Mouse (Mus musculus): ENCODE measurements around the gene Otud7b.
A peak's percentile ranks its signal among the peaks of the same experiment; 100 is the strongest.
"Not testable (repeated sequence)": the region's sequence is repeated elsewhere in the genome, so short reads cannot be mapped to it uniquely, and the experiment has no call there.

Otud7b gene

DNA sequence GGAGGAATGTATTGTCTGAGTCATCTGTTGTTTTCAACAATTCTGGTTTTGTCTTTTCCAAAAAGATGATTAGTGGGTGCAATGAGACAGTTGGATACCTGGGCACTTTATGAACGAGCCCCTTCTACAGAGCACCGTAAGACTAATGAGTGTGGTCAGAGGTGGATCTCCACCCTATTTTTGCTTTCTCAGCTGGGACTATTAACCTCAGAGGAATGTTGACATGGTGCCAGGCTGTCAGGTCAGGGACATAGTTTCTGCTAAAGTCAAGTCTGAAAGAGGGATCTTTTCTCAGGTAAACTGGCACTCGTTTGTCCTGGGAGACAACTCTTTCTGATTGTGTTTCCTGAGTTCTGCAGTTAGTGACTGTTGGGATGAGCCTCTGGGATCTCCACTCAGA, 30.7 kb downstream of the Otud7b start:
- peak; percentile 75 for DNase-seq (ENCODE audit: low read depth, low spot score)

DNA sequence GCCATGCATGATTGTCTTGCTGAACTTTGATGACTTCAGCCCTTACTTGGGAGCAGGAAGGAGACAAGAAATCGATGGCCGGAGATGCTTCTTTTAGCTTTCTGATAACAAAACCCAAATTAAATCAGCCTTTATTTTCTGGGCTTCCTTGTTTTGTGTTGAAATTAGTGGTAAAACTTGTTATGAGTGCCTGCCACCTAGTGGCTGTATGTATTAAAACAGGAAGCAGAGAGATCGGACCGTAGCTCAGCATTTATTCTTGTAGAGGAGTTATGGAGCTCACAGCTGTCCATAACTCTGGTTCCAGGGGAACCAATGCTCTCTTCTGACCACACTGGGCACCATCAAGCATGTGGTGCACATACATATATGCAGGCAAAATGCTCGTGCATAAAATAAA, 43.6 kb downstream of the Otud7b start:
- peak; percentile 86 for DNase-seq (ENCODE audit: low read depth, low spot score)

DNA sequence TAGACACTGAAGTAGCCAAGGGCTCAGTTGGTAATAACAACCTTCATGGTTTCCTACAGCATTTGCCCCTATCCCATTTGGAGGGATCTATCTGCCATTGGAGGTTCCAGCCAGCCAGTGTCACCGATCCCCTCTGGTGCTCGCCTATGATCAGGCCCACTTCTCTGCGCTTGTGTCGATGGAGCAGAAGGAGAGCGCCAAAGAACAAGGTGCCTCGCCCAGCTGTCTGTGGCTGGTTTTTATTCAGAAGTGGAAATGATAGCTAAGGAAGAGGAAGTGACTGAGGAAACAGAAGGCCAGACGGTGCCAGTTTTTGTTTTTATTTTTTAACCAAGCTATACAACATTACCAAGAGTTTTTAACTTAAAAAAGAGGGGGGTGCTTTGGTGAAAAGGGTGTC, 47.5 kb downstream of the Otud7b start:
- DNase-seq (ENCODE audit: low read depth, low spot score), result no peak

DNA sequence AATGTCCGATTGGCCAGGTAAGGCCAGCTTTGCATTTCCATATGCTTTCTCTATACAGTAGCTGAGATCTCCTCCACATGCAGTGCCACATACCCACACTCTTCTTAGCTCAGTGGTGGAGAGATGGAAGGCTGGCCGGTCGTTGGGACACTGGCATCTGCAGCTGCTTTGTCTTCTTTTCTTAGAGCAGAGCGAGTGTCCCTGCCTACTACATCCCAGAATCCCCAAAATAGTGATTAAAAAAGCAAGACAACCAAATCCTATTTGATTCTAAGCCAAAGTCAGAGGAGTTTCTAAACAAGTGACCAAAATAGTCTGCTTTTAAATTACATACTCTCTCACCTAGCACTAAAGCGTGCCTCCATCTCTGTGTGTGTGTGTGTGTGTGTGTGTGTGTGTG, 48.3 kb downstream of the Otud7b start:
- no peak for DNase-seq (ENCODE audit: low read depth, low spot score)

DNA sequence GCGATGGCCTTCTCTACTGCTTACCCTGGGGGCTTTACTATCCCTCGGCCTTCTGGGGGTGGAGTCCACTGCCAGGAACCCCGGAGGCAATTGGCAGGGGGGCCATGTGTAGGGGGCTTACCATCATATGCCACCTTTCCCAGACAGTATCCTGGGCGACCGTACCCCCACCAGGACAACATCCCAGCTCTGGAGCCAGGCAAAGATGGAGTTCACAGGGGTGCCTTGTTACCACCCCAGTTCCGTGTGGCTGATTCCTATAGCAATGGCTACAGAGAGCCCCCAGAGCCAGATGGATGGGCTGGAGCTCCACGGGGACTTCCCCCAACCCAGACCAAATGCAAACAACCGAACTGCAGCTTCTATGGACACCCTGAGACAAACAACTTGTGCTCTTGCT, 51.2 kb downstream of the Otud7b start:
- DNase-seq (ENCODE audit: low read depth, low spot score), result no peak

DNA sequence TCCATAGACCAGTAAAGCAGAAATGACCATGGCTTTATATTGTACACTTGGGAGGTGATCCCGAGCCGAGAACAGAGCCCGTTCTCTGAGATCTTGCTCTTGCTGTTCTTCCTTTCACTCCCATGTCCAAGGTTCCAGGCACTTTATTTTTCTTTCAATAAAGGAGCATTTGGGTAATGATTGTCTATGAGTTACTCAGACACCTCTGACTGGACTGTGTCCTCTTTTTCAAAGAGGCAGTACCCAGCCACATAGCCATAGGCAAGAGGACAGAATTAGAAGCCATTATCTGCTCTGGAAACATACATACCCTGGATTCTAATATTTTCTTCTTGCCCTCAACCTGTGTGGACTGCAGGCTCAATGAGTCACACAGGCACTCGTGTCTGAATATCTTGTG, 55.5 kb downstream of the Otud7b start:
- no peak for DNase-seq (ENCODE audit: low read depth, low spot score)

DNA sequence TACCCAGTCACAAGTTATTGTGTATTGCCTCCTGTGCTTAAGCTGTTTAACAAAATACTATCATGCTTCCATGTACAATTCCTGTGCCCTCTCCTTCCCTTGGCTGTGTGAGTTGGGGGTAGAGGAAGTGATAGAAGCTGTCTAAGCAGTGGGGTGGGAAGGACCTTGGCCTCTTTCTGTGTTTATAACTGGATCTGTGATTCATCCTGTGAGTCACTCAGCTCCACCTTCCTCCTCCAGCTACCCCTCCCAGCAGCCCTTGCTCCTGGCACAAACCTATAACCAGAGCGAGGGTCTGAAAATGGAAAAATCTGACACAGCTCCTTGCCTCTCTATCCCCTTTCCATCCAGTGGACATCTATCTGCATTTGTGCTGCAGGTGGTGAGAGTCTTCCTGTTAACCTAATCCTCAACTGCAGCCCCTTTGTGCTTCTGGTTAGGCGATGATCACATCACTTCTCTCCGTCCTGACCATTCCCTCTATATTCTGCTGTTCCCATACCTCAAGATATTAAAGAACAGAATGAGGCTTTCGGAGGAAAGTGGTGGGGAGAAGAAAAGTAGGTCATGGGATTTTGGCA, 56.0 kb downstream of the Otud7b start:
- DNase-seq (ENCODE audit: low read depth, low spot score), result peak; percentile 96

DNA sequence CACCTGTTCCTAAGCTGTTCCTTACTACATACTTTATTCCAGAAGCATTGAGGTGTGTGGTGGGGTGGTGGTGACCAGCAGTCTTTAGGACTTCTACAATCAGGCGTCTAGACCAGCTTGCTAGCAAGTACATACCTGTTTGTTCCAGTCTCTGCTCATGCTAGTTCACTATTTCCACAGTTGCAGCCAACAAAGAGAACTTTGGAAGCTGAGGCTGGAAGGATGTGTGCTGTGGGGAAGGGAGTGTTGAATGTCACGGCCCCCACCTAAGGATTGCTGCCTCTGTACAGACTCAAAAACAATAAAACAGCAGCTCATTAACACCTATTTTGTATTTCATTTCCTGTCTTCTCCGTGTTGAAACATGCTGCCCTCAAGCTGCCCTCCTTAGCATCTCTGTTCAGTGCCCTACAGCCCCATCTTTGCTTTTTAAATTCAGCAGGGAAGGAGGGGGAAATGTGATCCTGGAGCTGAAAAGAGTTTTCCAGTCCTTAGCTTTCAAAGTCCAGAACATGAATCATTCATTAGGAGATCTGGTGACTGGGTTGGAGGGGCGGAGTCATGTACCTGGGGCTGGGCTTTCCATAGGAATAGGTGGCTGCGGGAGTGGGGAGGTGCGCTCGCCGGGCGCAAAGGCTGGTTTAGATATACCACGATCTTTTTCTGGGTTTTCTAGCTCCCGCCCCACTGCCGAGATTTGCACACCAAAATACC, 56.6 kb downstream of the Otud7b start:
- DNase-seq (ENCODE audit: low read depth, low spot score), result peak; percentile 96

DNA sequence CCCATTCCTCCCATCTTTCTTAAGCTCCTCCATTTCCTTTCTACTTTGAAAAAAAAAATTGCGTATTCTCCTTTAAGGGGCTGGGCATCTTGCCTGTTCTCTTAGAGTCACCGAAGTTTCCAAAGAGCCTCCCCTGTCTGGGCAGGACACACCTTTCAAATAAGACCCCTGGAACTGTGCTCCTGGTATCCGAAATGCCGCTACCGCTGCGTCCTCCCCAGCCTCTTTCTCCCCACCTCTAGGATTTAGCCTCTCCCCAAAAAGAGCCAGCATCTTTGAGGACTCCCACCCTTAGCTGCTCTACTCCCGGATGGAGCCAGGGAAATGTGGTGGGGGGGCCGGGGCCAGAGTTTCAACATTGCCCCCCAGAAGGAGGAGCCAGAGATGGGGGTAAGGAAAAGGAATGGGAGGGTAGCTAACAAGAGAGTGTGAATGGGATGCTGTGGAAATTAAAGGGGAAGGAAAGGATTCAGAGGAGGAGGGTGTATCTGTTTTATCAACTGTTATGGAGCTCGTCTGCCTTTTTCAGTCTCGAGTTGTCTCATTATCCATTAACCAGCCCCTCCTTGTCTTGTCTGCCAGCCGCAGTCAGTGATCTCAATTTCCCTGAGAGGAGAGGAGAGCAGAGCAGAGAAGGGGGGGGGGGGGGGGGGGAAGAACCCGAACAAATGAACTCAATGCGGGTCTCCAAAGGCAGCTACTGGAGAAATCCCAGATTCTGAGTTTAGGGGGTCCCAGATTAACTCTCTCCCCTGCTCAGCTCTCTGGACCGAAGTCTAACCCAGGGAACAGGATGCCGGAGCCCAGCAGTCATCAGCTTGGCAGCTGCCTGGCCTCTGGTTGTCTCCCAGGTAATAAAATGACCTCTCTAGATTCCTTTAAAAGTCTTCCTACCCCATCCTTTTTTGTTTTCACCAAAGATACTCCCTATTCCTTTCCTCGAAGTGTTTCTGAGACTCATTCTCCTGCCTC, 57.8 kb downstream of the Otud7b start, which contains the start of gene Mtmr11:
TSS of gene Mtmr11 (plus strand) at position 136 of the 972 bp plus-strand sequence.
- DNase-seq (ENCODE audit: low read depth, low spot score), result peak; percentile 72

DNA sequence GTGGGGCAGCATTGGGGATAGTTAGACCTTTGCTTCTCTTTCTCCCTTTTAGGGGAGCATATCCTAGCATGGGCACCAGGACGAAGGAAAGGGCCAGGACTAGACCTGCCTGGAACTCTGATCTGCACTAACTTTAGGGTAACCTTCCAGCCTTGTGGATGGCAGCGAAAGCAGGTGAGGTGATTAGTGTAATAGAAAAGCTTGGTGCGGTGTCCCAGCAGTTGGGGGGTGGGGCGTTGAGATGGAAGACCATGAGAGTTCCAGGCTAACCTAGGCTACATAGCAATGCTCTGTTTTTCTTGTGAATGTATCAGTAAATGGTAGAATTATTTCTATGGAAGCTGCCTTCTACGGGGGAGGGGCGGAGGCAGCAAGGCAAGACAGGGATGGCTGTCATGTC, 58.7 kb downstream of the Otud7b start:
- no peak for DNase-seq (ENCODE audit: low read depth, low spot score)

DNA sequence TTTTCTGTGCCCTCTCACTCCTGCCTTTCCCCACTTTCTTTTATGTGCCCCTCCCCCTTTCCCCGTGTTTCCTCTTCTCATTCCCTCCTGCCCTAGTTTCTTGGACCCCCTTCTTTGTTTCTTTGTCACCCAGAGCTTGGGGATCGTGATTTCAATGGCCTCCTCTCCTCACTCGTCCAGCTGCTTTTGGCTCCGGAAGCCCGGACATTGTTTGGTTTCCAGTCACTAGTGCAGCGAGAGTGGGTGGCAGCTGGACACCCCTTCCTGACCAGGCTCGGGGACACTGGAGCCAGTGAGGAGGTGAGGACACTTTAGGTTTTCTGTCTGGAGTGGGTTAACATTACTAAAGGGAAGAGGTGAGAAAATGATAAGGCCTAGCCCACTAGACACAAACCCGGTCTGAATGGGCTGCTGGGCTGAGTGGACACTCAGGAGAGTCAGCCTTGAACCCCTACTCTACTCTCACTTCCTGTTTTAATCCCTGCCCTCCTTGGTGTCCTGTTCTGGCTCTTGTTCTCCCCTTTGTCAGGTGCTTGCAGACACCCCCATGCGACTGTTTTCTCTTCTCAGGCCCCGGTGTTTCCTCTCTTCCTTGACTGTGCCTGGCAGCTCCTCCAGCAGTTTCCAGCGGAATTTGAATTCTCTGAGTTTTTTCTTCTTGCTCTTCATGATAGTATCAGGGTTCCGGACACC, 64.3 kb downstream of the Otud7b start:
- DNase-seq (ENCODE audit: low read depth, low spot score), result no peak

DNA sequence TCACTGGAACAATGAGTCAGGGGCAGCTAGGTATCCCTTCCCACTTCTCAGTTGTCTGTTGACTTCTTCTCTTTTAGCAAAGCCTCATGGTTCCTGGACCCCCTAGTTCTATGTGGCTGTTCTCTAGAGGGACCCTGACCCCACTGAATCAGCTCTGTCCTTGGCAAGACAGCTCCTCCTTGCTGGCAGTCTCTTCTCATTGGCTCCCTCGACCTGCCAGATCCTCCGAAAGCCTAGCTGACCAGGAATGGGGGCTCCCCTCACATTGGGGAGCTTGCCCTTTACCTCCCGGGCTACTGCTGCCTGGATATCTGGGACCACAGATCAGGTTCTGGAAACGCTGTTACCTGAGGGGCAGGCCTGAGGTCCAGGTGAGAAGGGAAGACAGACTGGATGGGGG, 65.9 kb downstream of the Otud7b start:
- DNase-seq (ENCODE audit: low read depth, low spot score), result no peak

DNA sequence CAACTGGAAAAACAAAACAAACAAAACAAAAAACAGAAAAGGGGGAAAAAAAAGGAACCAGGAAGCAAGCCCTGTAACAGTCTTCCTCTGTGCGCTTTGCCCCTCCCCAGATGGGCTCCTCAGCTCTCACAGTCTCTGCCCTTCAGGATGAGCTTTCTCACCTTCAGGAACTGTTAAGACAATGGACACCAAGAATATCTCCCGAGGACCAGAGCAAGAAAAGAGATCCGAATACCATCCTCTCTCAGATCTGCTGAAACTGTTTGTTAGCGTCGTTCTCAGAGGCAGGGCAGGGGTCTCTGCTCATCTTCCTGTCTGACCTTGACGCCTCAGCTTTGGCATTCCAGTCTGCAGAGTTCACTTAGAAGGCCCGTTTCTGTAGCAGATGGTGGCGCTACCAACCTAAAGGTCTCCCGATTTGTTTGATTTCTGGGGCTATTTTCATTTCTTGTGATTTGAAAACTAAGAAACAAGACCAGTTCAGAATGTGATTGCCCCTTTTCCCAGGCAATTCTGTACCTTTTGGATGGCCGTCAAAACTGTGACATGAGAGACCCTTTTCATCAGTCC, 66.7 kb downstream of the Otud7b start:
- DNase-seq (ENCODE audit: low read depth, low spot score), result no peak

DNA sequence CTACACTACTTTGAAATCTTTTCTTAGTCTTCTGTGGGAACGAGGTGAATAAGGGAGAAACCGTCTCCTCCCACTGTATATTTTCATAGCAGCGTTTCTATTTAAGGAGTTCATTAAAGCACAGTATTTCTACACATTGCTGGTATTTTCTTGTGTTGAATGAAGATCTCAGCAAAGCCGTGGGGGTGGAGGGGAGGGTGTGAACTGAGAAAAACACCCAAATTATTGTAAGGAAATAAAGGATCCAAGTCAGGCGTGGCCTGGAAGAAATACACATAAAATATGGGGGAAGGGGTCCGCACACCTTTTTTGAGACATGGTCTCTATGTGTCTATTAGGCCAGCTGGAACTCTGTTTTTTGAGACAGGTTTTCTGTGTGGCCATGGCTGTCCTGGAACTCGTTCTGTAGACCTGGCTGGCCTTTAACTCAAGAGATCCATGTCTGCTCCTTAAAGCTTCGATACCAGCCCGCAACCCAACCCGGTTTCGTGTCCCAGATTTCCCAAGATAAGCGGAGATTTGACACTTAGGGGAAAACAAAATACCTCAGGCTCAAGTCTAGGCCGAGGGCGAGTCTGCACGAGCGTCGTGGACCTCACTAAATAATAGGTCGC, 67.4 kb downstream of the Otud7b start:
- no peak for DNase-seq (ENCODE audit: low read depth, low spot score)

DNA sequence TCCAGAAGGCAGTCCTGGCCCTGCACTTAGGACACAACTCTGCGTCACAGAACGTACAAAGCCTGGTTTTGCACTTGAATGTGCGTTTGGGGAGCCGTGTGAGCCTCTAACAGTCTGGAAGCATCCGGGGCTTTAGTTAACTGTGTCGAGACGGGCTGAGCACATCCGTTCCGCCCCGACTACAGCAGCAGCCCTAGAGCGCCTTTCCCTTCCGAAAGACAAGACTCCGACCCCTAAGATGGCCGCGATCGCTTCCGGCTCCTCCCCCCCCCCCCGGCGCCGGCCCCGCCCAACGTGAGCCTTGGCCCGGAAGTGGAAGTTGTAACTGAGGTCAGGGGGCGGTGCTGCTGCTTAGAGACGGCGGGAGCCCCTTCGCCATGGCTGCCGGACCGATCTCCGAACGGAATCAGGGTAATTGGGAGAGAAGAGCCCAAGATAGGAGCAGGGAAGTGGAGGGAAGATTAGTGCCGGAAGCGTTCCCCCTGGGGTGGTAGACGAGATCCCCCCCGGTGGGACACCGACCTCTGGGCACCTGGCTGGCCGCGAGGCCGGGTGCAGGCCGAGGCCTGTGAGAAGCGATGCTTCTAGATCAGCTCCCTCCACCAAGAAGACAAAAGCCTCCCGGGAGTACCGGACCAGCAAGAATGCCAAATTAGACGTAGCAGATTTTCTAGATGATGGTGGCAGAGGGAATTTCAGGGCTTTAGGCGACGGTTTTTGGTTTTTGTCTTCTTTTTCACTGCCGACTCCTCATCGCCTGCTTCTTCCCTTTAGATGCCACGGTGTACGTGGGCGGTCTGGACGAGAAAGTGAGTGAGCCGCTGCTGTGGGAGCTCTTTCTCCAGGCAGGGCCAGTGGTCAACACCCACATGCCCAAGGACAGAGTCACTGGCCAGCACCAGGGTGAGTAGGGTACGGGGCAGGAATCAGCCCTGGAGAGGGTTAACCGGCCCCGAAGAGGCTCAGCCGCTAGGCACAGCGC, 68.2 kb downstream of the Otud7b start, which contains the start of gene Sf3b4:
TSS of gene Sf3b4 (plus strand) at position 136 of the 982 bp plus-strand sequence.
- peak; percentile 91 for DNase-seq (ENCODE audit: low read depth, low spot score)

DNA sequence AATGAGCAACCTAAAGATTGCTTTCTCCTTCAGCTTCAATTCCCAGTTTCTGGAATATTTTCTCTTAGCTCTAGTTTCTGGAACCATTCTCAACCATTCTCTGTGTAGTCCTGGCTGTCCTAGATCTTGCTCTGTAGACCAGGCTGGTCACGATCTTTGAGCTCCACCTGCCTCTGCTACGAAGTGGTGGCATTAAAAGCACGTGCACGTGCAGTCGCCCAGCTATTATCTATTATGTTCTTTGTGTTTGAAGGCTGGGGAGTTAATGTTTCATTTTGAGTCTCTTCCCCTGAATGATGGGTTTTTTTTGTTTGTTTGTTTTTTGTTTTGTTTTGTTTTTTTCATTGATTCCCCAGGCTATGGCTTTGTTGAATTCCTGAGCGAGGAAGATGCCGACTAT, 68.9 kb downstream of the Otud7b start:
- DNase-seq (ENCODE audit: low read depth, low spot score), result no peak

DNA sequence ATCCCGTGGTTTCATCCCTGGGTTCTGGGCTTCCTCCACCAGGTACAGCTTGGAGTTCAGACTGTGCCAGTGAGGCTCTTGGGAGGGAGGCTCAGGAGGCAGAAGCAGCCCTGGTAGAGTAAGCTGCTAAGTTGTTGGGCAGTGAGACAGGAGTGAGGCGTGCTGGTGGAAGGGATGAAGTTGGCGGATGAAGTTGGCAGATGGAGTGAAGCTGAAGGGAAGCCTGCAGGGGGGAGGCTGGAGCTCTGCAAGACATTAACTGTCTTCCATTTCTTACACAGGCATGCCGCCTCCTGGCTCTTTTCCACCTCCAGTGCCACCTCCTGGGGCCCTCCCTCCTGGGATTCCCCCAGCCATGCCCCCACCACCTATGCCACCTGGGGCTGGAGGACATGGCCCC, 69.7 kb downstream of the Otud7b start:
- not testable (repeated sequence) for DNase-seq (ENCODE audit: low read depth, low spot score)

DNA sequence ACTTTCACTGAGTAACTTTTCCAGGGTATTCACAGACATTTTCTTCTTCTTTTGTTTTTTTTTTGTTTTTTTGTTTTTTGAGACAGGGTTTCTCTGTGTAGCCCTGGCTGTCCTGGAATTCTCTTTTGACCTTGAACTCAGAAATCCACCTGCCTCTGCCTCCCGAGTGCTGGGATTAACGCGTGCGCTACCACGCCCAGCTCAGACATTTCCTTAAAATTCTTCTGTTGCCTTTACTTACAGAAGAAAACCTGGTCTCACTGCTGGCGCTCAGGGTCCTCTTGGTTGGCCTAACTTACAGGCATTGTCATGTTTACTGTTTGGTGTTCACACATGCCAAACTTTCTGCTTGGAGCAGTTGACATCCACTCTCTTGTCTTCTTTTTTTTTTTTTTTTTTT, 70.9 kb downstream of the Otud7b start:
- no peak for DNase-seq (ENCODE audit: low read depth, low spot score)

DNA sequence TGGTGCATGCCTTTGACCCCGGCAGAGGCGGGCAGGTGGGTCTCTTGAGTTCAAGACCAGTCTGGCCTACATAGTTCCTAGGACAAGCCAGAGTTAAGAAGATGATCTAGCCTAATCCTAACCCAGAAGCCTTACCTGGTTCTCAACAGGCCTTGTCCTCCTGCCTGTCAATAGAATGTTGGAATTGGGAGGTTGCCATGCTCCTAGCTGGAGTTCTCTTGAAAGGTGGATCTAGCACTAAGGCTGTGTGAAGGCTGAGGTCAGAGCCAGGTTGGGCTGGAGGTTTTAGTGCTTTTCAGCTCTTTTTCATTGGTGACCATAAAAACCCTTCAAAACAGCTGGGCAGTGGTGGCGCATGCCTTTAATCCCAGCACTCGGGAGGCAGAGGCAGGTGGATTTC, 74.1 kb downstream of the Otud7b start:
- no peak for DNase-seq (ENCODE audit: low read depth, low spot score)

DNA sequence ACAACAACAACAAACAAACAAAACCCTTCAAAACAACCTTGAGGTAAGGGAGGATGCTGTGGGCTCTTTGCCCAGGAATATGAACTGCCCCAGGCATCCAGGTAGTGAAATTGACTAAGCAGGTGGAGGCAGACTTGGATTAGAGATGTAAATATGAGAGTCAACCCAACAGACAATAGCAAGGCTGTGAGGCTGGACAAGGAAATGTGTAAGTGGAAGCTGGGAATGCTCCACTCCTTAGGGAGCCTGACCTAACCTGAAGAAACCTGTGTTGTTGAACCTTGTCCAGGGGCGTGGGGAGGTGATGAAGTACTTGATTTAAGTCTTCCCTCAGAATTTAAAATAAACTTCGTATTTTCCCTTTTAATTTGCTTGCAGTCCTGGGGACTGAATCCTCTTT, 74.6 kb downstream of the Otud7b start:
- DNase-seq (ENCODE audit: low read depth, low spot score), result no peak

Measured in 3T3-L1 (cell line).